Mouse (Mus musculus) 3T3-L1 (cell line): ENCODE data around the gene Med17.
"Not testable (repeated sequence)": the region's sequence is repeated elsewhere in the genome, so short reads cannot be mapped to it uniquely, and the experiment has no call there.

Experiments
- DNase-seq: peaks from one replicate; pipeline ENCODE4 v3.0.0-alpha.2; 2015; ENCODE audit warnings: low read depth, low spot score

The Med17 gene

GRCm38 (mm10) chr9:15279649-15280490 lies at the start of gene Med17:
Med17 (minus strand) TSS chr9:15279931.
- DNase-seq: peak; percentile 93

- no peak for DNase-seq
These were observed 38.5 kb upstream of the Med17 start for GRCm38 (mm10) chr9:15318170-15318742.

GRCm38 (mm10) chr9:15317223-15318169 lies 37.8 kb upstream of the Med17 start:
- DNase-seq: peak; percentile 56

GRCm38 (mm10) chr9:15316296-15316695 lies 36.6 kb upstream of the Med17 start:
- DNase-seq: not testable (repeated sequence)

- no peak for DNase-seq
These were observed 34.9 kb upstream of the Med17 start for GRCm38 (mm10) chr9:15314619-15315018.

GRCm38 (mm10) chr9:15313633-15314032 lies 33.9 kb upstream of the Med17 start:
- peak; percentile 58 for DNase-seq

- DNase-seq: no peak
These were observed 32.5 kb upstream of the Med17 start for GRCm38 (mm10) chr9:15312054-15312735.

- DNase-seq: no peak
These were observed 30.4 kb upstream of the Med17 start for GRCm38 (mm10) chr9:15310179-15310578.

GRCm38 (mm10) chr9:15309425-15309824 lies 29.7 kb upstream of the Med17 start:
- DNase-seq: no peak

- no peak for DNase-seq
These were observed 28.5 kb upstream of the Med17 start for GRCm38 (mm10) chr9:15308254-15308653.

GRCm38 (mm10) chr9:15307257-15307656 lies 27.5 kb upstream of the Med17 start:
- DNase-seq: no peak

GRCm38 (mm10) chr9:15306398-15307119 lies 26.8 kb upstream of the Med17 start, which contains the start of gene 4931406C07Rik:
4931406C07Rik (minus strand) TSS chr9:15306448.
- no peak for DNase-seq

- peak; percentile 93 for DNase-seq
These were observed 26.0 kb upstream of the Med17 start, which contains the start of gene Taf1d for GRCm38 (mm10) chr9:15305503-15306397. Taf1d (plus strand) TSS chr9:15306214.

- no peak for DNase-seq
These were observed 23.1 kb upstream of the Med17 start for GRCm38 (mm10) chr9:15302881-15303280.

- DNase-seq: not testable (repeated sequence)
These were observed 22.3 kb upstream of the Med17 start for GRCm38 (mm10) chr9:15302006-15302405.

GRCm38 (mm10) chr9:15301399-15301798 lies 21.7 kb upstream of the Med17 start:
- no peak for DNase-seq

- no peak for DNase-seq
These were observed 20.3 kb upstream of the Med17 start for GRCm38 (mm10) chr9:15300056-15300455.

- no peak for DNase-seq
These were observed 18.7 kb upstream of the Med17 start for GRCm38 (mm10) chr9:15298451-15298850.

- no peak for DNase-seq
These were observed 17.4 kb upstream of the Med17 start for GRCm38 (mm10) chr9:15297112-15297511.
